Mouse (Mus musculus) heart, postnatal 25 days (tissue): Measurements from ENCODE around the gene Pink1. TPM values are rescaled to one million over a fixed set of nuclear protein-coding genes. Genes with fewer than 3 reads are reported as not detected.

Source experiments
- DNase-seq: peaks from one replicate; pipeline ENCODE4 v3.0.0; 2022; ENCODE audit warnings: low spot score
- intact Hi-C: fragments of 180-260 bp; cut with DNase I; formaldehyde crosslinking; loops from one replicate; pipeline ENCODE4 v1.15.1; 2025
- total RNA-seq, 2 experiments: library from RNA; stranded (reverse); gene quantifications; 2 replicates each; pipeline ENCODE4 v1.2.3; 2021

Gene Pink1
- total RNA-seq, result 100 to 1,000 TPM; 560 to 591 TPM

DNA sequence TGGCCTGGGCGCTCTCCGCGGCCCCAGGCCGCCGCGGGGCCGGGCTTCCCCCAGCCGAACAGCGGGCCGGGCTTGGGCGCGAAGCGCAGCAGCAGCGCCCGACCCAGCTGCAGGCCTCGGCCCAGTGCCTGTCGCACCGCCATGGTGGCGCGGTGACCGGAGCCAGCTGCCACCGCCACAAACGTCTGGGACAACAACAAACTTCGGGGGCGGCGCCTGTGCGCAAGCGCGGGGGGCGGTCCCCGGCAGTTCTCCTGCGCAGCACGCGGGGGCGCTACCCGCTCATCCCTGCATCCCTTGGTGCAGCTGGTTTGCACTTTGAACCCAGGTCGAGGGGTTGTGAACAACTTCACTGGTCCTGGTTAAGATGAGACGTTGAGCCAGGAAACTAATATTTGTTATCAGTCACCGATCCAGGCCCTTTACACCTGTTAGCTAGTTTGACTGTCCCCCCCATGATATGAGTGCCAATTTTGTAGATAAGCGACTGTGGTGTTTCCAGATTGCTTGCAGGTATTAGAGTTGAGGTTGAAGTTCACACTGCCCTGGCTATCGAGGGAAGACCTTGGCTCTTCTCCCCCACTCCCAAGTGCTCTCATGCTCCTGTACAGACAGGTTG, at the start of gene Pink1:
Gene Pink1, minus strand, starts transcription at position 231 of the 619 bp plus-strand sequence.
- intact Hi-C loops, result no loop called here
- DNase-seq, result peak; percentile 85

DNA sequence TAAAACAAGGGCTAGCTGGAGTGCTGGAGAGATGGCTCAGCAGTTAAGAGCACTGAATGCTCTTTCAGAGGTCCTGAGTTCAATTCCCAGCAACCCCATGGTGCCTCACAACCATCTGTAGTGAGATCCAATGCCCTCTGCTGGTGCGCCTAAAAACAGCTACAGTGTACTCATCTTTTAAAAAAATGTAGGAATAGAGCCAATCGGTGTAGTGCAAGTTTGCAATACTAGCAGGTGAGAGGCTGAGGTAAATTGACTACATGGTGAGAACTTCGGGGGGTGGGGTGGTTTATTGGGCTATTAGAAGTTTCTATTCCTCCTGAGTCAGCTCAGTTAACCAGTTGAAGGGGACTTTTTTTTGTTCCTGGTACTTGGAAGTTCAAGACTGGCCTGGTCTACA, 49.0 kb upstream of the Pink1 start:
- intact Hi-C loops, result loop anchor here (5.0 kb wide), 1 partner anchor 33 kb away; no protein-coding TSS in a partner anchor
- DNase-seq, result no peak

DNA sequence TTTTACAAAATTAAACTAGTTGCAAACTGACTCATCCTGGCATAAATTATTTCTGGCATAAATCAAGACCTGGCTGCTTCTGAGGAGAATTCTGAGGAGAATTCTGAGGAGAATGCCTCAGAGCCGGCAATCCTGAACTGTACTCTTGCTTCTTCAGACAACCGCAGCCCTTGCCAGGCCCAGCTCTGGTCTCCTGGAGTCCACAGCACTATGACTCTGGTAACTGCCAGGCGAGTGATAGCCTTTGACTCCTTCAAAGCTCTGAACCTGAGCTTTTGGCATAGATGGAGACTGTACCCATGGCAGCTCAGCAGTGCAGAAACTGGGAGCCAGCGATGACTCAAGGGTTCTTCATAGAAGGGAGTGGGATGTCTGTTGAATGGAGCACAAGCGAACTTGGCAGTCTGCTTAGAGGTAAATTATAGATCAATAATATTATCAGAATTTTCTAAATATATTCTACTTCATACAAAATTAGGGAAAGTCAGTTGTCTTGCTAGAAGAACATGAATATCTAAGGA, 44.9 kb upstream of the Pink1 start:
- intact Hi-C loops, result no loop called here
- no peak for DNase-seq

DNA sequence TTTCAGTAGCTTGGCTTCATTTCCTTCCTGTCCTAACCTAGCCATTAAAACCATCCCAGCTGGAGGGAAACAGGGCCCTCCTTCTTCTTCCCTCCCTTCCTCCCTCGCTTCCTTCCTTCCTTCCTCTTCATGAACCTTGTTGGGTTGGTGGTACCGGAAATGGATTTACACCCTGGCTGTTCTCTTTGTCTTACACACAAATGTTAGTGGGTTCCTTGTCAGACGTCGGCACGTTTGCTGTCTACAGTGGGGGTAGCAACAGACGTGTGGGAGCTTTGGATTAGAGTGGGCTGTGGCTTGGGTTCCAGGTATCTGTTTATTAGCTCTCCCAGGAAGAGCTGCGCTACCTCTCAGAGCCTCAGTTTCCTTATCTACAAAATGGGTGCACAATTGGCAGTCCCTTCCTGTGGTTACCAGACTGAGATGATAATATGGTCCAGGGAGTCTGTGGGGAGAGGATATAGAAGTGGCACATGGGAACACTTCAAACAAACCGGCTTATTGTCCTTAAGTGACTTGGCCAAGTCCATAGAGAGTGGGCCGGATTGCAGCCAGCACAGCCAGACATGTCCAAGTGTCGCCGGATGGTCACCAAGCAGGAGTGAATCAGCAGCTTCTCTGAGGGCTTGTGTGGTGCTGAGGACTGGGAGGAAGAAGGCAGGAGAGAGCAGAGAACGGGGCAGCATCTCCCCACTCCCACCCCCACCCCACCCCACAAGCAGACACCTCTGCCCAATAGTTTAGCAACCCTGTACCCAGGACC, 42.6 kb upstream of the Pink1 start:
- no peak for DNase-seq
- intact Hi-C loops, result no loop called here

DNA sequence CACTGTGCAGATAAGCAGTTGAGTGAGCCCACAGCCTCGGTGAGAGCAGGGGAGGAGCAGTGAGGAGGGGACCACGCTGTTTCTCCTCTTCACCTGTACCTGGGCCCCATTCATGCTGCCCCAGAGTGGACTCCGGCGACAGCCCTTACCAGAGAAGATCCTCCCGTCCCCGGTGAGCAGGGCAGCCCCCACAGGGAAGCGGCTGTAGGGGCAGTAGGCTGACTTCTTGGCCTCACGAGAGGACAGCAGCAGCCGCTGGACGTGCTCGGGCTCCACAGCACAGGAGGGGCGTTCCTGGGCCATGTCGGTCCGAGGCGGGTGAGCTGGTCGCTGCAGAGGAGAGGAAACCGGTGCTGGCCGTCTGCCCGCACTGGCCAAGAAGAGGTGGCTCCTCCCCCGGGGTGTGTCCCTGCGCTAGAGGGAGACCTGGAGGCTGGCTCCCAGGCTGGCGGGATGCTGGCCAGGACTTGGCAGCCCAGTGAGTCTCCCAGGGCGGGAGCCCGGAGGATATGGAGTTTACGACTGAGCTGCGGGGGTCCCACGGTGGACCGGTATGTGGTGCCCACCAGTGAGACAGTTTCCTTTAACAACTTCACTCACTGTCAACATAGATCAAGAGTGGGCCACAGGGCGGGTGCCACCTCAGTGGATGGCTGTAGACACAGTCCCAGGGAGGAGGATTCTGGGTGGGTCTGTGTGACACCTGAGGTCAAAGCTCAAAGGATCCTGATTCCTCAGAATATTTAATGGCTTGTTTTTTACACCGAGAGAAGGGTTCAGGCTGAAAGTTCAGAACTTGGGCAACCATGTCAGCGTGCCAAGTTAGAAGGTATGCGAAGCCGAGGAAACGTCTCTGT, 41.8 kb upstream of the Pink1 start, which contains the start of gene Cda:
Gene Cda, minus strand, starts transcription at position 352 of the 857 bp plus-strand sequence.
- DNase-seq, result peak; percentile 79
- intact Hi-C loops, result no loop called here

DNA sequence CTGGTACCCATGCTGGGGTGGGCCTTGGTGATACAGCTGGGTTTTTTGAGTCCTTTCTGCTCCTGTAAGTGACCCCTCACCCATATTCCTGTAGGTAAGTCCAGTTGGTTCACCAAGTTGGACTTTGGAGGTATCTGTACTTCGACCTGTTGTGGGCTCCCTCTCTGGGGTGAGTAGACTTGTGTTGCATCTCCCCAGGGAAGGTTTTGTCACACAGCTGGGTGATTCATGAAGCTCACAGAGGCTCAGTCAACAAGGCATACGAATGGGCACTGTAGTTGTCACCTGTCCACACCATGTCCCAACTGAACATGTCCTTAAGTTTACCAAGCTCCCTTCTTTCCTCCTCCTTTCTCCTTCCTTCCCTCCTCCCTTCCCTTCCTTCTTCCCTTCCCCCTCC, 40.5 kb upstream of the Pink1 start:
- no peak for DNase-seq
- intact Hi-C loops, result no loop called here

DNA sequence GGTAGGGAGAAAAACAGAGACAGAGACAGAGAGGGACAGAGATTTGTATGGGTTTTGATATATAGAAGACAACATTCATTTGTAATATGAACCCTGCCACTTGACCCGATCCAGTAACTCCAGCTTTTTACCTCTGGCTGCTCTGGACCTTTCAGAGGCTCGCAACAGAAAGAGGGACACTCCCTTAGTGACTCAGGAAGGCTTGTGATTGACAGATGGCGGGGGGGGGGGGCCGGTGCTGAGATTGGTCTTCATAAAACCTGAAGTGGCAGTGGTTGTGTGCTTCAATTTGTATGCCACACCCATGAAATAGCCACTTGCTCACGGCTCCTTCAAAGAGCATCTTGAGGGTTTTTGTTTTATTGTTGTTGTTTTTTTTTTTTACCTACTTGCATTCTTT, 37.4 kb upstream of the Pink1 start:
- intact Hi-C loops, result no loop called here
- DNase-seq, result no peak

DNA sequence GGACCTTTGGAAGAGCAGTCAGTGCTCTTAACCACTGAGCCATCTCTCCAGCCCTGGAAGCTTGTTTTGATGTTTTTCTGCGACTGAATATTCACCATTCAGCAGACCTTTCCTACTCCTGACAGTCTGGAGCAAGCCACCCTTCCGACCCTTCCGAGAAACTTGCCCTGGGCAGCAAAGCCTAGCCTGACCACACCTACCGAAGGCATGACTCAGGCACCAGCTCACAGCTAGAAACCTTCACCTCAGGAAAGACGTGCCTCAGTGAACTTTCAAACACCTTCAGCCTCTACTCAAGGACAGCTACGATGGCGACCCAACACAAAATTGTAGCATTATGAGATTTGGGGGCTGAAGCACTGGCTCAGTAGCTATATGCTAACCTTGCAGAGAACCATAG, 36.8 kb upstream of the Pink1 start:
- DNase-seq, result no peak
- intact Hi-C loops, result no loop called here

DNA sequence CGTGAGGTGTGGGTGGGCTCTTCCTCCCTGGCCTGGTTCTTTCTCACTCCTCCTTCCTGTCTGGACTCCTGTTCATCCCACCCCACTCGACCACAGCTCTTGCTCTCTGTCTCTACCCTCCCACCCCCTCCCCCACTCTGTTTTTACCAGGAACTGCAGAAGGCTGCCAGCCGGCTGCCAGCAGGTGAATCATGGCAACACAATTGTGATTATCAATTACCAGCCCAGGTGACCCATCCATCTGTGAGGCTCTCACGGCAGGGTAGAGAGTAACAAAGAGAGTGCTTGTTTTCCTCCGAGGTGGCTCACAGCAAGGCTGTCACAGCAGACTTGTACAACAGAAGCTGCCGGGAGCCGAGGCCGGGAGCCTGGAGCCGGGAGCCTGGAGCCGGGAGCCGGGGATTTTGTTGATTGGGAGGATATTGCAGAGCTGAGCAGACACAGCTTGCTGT, 35.3 kb upstream of the Pink1 start:
- DNase-seq, result no peak
- intact Hi-C loops, result no loop called here

DNA sequence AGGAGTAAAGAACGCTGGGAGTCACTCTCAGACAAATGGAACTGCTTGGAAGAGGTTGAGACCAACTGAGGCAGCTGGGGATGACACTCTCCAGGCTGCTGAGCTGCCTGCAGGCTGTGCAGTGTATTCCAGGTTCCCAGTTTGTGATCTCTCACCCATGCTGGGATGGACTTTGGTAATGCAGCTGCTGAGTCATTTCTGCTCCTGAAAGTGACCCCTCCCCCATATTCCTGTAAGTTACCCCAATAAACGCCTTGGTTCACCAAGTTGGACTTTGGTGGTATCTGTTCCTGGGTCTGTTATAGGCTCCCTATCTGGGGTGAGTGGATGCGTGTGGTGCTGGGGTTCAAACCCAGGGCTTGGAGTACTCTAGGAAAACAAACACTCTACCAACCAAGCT, 32.1 kb upstream of the Pink1 start:
- intact Hi-C loops, result no loop called here

DNA sequence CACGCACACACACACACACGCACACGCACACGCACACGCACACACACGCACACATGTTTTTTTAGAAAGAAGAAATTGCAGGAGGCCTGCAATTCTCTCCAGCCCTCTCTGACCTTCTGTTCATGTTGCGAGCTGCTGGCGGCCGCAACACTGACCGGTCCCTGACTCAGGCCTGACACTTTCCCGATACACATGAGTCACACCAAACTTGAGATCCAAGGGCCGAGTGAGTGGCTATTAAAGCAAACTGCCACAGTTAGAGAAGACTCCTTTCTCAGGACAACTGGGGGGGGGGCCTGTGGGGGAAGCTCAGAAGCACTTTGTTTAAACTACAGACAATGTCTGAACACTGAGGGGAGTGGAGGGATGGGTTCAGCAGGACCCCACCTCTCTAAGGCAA, 30.4 kb upstream of the Pink1 start:
- intact Hi-C loops, result no loop called here
- no peak for DNase-seq

More for the DNA sequence above, 32.1 kb upstream of the Pink1 start:
- no peak for DNase-seq

DNA sequence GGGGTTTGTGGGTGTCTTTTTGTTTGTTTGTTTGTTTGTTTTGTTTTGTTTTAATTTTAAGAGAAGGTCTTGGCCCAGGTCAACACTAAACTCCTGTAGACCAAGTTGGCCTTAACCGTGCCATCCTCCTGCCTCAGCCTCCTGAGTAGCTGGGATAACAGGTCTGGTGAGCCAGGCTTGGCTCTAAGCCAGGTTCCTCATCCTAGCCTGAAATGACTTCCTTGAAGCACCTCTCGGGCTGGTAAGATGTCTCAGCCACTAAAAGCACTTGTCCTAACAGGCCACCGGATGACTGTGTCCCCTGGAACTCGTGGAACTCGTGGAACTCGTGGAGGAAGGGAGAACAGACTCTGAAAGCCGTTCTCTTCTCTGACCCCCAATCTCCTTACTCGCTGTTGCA, 30.0 kb upstream of the Pink1 start:
- DNase-seq, result no peak
- intact Hi-C loops, result no loop called here

DNA sequence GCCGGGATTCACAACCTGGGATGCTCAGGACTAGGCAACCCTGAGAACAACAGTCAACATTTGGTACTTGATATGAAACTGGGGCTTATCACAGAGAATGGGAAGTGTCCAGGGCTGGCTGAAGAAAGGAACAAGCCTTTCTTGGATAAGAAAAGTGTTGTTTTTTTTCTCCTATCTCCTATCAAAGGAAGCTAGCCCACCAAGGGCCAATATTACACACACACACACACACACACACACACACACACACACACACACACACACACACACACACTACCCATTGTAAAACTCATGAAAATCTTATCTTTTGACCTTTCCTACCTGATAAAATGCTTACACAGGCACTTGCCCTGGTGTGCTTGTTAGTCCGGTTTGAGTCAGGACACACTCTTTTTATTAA, 29.4 kb upstream of the Pink1 start:
- intact Hi-C loops, result no loop called here
- no peak for DNase-seq

DNA sequence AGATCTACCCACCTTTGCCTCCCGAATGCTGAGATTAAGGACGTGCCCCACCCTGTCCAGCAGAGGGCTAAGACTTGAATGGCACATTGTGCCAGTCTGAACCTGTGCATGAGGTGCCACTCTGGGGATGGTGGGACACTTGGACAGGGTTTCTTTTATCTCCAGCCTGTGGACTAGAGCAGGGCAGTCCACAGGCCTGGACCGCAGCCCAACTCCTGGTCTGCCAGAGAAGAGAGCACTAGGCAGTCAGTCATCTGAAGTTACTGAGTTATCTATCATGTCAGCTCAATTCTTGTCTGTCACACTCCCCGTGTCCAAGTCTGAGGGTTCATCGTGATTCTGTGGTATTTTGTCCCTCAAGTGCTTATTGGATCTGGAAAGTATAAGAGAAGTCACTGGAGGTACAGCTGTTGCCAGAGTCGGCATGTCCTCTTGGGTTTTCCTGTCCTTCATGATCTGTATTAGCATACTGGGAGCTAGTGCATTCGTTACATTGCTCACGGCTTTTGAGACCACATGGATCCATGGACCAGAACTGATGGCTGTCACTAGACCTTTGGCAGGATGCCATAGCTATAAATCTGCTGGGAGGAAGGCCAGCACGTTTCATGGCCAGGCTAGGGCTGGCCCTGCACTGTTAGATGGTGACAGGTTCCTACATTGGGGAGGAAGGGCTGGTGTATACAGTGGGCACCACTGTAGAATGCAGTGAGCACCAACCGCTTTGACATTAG, 27.5 kb upstream of the Pink1 start:
- DNase-seq, result no peak
- intact Hi-C loops, result no loop called here

DNA sequence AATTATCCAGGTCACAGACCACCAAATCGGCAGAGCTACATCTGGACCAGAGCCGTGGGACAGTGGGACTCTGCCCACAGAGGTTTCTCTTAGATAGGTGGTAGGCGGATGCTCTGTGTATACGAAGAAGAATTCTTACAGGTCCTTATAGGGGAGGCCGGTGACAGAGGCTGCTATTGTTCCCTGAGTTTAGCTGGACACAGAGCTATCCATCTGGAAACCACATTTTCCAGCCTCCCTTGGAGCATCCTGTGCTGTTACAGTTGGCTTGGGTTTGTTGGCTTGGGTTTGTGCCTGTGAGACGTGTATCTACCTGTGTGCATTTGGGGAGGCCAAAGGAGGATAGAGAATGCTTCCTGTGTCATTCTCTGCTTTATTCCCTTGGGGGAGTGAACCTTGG, 26.6 kb upstream of the Pink1 start:
- intact Hi-C loops, result no loop called here
- no peak for DNase-seq

DNA sequence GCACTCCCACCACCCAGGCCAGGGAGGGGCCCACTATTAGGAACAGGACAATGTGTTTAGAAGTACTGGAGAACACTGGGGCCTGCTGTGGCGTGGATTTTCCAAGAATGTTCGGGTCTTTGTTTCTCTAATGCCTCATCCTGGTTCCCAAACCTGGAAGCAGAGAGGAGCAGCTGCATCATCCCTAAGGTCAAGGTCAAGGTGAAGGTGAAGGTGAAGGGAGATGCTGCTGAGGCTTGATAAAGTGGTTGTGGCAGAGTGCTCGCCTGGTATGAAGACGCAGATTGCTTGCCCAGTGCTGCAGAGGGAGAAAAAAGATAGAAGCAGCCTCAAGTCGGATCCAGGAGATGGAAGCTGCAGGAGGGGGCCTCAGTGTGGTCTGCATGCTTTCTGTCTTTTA, 25.7 kb upstream of the Pink1 start:
- intact Hi-C loops, result no loop called here
- no peak for DNase-seq

DNA sequence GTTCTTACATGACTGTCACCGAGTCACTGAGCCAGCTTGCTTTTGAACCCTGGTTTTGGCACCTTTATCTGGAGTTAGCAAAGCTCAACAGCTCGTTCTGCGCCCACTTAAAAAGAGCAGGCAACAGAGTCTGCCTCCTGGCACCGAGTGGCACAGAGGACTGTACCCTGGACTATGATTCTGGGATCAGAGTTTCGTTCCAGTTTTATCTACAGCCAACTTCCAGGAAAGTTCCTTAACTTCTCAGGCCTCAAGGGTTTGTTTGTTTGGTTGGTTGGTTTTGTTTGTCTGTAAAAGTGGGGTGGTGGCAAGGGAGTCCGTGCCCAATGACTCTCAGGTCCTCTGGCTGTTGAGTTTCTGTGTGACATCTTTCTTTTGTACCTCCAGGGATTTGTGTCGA, 22.6 kb upstream of the Pink1 start:
- intact Hi-C loops, result no loop called here
- DNase-seq, result no peak

DNA sequence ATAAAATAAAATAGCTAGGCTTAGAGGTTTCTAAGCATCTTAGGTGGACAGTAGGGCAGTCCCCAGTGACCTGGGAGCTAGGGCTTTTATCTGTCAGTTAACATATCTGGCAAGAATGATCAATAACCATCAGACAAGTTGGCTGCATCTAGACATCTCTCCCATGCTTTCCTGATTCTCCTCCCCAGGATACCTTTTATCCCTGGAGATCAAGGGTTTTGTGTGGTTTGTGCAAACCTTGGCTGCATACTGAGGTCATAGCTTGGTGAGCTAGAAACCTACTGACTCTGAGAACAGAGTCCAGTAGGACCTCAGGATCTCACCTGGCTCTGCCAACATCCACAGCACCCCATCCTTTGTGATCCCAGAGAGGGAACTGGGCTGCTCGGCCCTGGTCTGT, 21.2 kb upstream of the Pink1 start:
- intact Hi-C loops, result no loop called here
- no peak for DNase-seq

DNA sequence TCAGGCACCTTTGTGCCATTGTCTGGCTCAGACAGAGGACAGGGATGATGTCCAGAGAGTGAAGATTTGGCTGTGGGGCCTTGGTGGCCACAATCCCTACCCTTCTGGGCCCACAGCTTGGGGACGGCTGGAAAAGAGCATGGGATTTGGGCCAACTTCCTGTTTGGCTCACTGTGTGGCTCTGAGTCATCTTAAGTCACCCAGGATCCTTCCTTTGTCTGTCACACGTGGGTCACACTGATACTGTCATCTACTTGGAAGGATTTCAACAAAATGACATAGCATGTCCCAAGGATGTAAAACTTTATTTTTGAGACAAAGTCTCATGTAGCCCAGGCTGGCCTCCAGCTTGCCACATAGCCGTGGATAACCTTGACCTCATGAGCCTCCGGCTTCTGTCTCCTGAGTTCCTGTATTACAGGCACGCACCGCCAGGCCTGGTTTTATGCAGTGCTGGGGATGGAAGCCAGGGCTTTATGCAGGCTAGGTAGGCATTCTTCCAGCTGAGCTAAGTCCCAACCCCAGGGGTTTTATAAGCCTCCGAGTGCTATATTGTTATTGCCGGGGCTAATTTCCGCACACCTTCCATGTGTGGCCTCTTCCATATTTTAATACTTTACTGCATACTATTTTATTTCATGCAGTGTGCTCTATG, 18.9 kb upstream of the Pink1 start:
- DNase-seq, result no peak
- intact Hi-C loops, result loop anchor here (5.0 kb wide), 1 partner anchor 32 kb away; no protein-coding TSS in a partner anchor
